Mouse (Mus musculus) CH12.LX (cell line): ENCODE data around the gene Vmn1r64. TPM values are rescaled to one million over a fixed set of nuclear protein-coding genes. Genes with fewer than 3 reads are reported as not detected.
"Not testable (repeated sequence)": the region's sequence is repeated elsewhere in the genome, so short reads cannot be mapped to it uniquely, and the experiment has no call there.

ENCODE experiments used
- DNase-seq: peaks from one replicate; pipeline ENCODE4 v3.0.0-alpha.2; 2013; ENCODE audit errors: extremely low read depth
- H3K27ac ChIP-seq: 2 replicates; pipeline ENCODE4 v1.5.1; 2012; ENCODE audit warnings: low read depth, mild to moderate bottlenecking, control low read depth, moderate library complexity; ENCODE audit not compliant: insufficient read depth
- H3K27me3 ChIP-seq: replicated peaks from 2 replicates; pipeline ENCODE3; 2012; ENCODE audit warnings: inconsistent platforms
- H3K36me3 ChIP-seq, 2 experiments: replicated peaks in 1 of 2; 2 replicates each; pipeline versions ENCODE3 to v1.6.1; 2012; ENCODE audit warnings: inconsistent platforms in 1 of 2, low read length in 1 of 2, mild to moderate bottlenecking in 1 of 2, mixed read lengths in 1 of 2, moderate library complexity in 1 of 2; ENCODE audit not compliant: control insufficient read depth in 1 of 2, insufficient read depth in 1 of 2
- H3K4me1 ChIP-seq, 2 experiments: 2 replicates each; pipeline ENCODE4 v1.6.1; 2012; ENCODE audit warnings: inconsistent platforms in 1 of 2, moderate library complexity in 1 of 2; ENCODE audit not compliant: insufficient read depth in 2 of 2, control insufficient read depth in 1 of 2
- H3K4me2 ChIP-seq: 2 replicates; pipeline ENCODE4 v1.6.1; 2012; ENCODE audit warnings: low read depth, mild to moderate bottlenecking, control low read depth; ENCODE audit not compliant: poor library complexity, insufficient read depth, severe bottlenecking
- H3K4me3 ChIP-seq, 3 experiments: fragments of 150-350 bp in 1 of 3; sonication (generic) in 1 of 3; replicated peaks in 1 of 3; 2 replicates each; pipeline versions ENCODE3 to v1.5.1; 2011 to 2012; ENCODE audit warnings: low read depth in 2 of 3, low read length in 2 of 3, mild to moderate bottlenecking in 2 of 3, moderate library complexity in 2 of 3, control low read depth in 1 of 3, improper control_type of control experiment in 1 of 3, inconsistent platforms in 1 of 3, mixed read lengths in 1 of 3; ENCODE audit not compliant: poor library complexity in 1 of 3
- H3K79me2 ChIP-seq: replicated peaks from 2 replicates; pipeline ENCODE4 v1.6.1; 2012; ENCODE audit warnings: mild to moderate bottlenecking, moderate library complexity; ENCODE audit not compliant: control insufficient read depth, poor library complexity, insufficient read depth, severe bottlenecking; ENCODE audit errors: extremely low read depth
- H3K9ac ChIP-seq: 2 replicates; pipeline ENCODE4 v1.6.1; 2012; ENCODE audit warnings: low read depth, mild to moderate bottlenecking, control low read depth, moderate library complexity; ENCODE audit not compliant: insufficient read depth
- H3K9me3 ChIP-seq: replicated peaks from 2 replicates; pipeline ENCODE3; 2012; ENCODE audit warnings: low read length, inconsistent platforms, mixed read lengths
- CTCF ChIP-seq, 2 experiments: IDR thresholded peaks in 1 of 2; conservative IDR thresholded peaks in 1 of 2; 2 replicates each; pipeline ENCODE4 v1.5.1; 2011 to 2012; ENCODE audit warnings: low read depth in 2 of 2, low read length in 2 of 2, improper control_type of control experiment in 1 of 2, inconsistent platforms in 1 of 2, mild to moderate bottlenecking in 1 of 2, moderate library complexity in 1 of 2
- dilution Hi-C: fragments of 300-500 bp; cut with MboI; formaldehyde crosslinking; loops from 2 replicates; pipeline ENCODE4 v1.14.3; 2020; ENCODE audit warnings: low sequenced_read_pairs; ENCODE audit not compliant: extremely low pct_unique_long_range_greater_than_20kb, extremely low pct_ligation_motif_present
- in situ Hi-C: fragments of 300-500 bp; cut with MboI; formaldehyde crosslinking; loops from 3 replicates; pipeline ENCODE4 v1.14.3; 2019; ENCODE audit warnings: low sequenced_read_pairs, low pct_ligation_motif_present, low pct_unique_long_range_greater_than_20kb, mixed read lengths
- polyA plus RNA-seq: library from polyadenylated mRNA; unstranded; fragments of >175 nt; gene quantifications from 2 replicates; pipeline ENCODE4 v1.2.1, GENCODE M21; 2012; ENCODE audit warnings: low read depth; ENCODE audit not compliant: insufficient read length
- total RNA-seq, 2 experiments: library from RNA; depleted of rRNA; stranded (reverse); fragments of 300-350 nt in 1 of 2; fragments of >200 nt in 1 of 2; gene quantifications; 2 replicates each; pipeline ENCODE4 v1.2.3; 2012 to 2014

Gene Vmn1r64
- total and polyA plus RNA-seq, 3 experiments = not detected

DNA sequence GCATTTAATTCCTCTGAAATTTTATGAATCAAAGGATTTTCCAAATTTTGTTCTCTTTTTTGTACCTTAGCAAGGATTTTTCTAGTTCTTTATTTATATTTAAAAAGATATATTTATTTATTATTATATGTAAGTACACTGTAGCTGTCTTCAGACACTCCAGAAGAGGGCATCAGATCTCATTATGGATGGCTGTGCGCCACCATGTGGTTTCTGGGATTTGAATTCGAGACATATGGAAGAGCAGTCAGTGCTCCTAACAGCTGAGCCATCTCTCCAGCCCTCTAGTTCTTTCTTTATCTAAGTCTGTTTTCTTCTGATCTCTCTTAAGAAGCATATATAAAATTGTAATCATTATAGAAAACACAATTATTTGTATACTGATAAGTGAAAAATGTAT, 12.9 kb upstream of the Vmn1r64 start:
- H3K4me1 ChIP-seq, H3K36me3 ChIP-seq, H3K27me3 ChIP-seq, dilution Hi-C loops, H3K4me3 ChIP-seq, H3K4me2 ChIP-seq, H3K9me3 ChIP-seq: not testable (repeated sequence)
- TF ChIP-seq CTCF (conservative IDR thresholded peaks at IDR 0.05 in 1 of 2, IDR thresholded peaks at IDR 0.05 in 1 of 2; ENCODE audit: low read depth in 2 of 2, low read length in 2 of 2) = peak in 1 of 2 experiments; percentile 59; a peak in 2 of 4 replicates
- TF ChIP-seq, all 38 proteins: peak for 1; not testable (repeated sequence) for 37
- H3K79me2 ChIP-seq, H3K27ac ChIP-seq, in situ Hi-C loops, H3K9ac ChIP-seq: not testable (repeated sequence)
- peak; percentile 1 for DNase-seq

Other genes with a start within 250 kb of the Vmn1r64 start
- gene Vmn1r62, start 210.9 kb downstream of the Vmn1r64 start, total RNA-seq (2012; rRNA removed) = not detected in 2 replicates
- gene Vmn1r62, start 210.9 kb downstream of the Vmn1r64 start, total RNA-seq (2014; rRNA removed) = not detected in 2 replicates
- gene Vmn1r62, start 210.9 kb downstream of the Vmn1r64 start, polyA plus RNA-seq = not detected in 2 replicates
- not detected in 2 replicates for gene Vmn1r63, start 79.1 kb downstream of the Vmn1r64 start, total RNA-seq (2012; rRNA removed)
- not detected in 2 replicates for gene Vmn1r63, start 79.1 kb downstream of the Vmn1r64 start, total RNA-seq (2014; rRNA removed)
- gene Vmn1r63, start 79.1 kb downstream of the Vmn1r64 start, polyA plus RNA-seq = not detected in 2 replicates
- gene Vmn1r65, start 126.5 kb upstream of the Vmn1r64 start, total RNA-seq (2012; rRNA removed) = not detected in 2 replicates
- gene Vmn1r65, start 126.5 kb upstream of the Vmn1r64 start, total RNA-seq (2014; rRNA removed) = not detected in 2 replicates
- gene Vmn1r65, start 126.5 kb upstream of the Vmn1r64 start, polyA plus RNA-seq = not detected in 2 replicates
- gene Nlrp4c, start 160.6 kb upstream of the Vmn1r64 start, total RNA-seq (2012; rRNA removed) = 0.42 and 0.63 TPM in 2 replicates
- gene Nlrp4c, start 160.6 kb upstream of the Vmn1r64 start, total RNA-seq (2014; rRNA removed) = 0.08 and 0.16 TPM in 2 replicates
- gene Nlrp4c, start 160.6 kb upstream of the Vmn1r64 start, polyA plus RNA-seq = 0.20 and 0.26 TPM in 2 replicates